15 mouse cellular contexts compared by ENCODE assay signal in the genomic region with DNA sequence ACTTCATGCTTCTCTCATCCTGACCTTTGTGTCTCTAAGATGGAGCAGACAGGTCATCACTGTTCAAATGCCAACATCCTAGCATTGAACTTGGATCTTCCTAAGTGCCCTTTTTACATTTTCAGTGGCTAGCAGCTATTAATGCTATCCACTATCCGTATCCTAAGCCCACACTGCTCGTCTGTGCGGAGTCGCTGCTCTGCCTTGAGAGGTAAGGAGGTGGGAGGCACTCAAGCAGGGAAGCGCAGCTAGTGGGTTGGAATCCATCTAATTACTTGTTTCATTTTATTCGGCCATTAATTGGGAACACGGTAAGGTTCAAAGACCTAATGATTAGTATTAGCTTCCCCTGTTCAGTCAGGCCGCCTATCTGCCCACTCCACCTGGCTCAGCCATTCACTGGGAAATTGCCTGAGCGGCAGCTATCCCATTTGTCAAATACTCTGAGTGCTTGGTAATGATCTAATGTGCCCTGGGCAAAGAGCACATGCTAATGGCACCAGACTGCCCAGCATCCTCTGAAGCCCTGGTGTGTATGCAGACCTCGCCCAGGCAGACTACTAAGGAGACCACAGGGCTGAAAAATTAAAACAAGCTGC.
DNase-seq lines count a peak whose midpoint lies in the region; ATAC-seq and TF ChIP-seq lines count a peak whose summit lies in the region.
"Had no signal": no experiment of that assay in that cellular context is flagged by ENCODE, and none has a peak within 500 bp of the region (broad histone marks: within the 10 kb centered on the region; RNA-seq: fewer than 3 reads in every experiment).

No protein-coding gene starts in this region.

- no peaks in the 10 kb centered on the region for H3K9me3 ChIP-seq in midbrain, embryonic 12.5 days
- no peaks in the 10 kb centered on the region for H3K9me3 ChIP-seq in midbrain, postnatal 0 days (ENCODE audit: low read length)
- H3K9me3 ChIP-seq: intestine, embryonic 15.5 days; liver, embryonic 12.5 days had no signal

- H3K9ac ChIP-seq in midbrain, embryonic 12.5 days (replicated peaks) = no peak overlapping the region
- no peak overlapping the region for H3K9ac ChIP-seq in midbrain, postnatal 0 days (replicated peaks; ENCODE audit: low read length, poor library complexity, severe bottlenecking)
- H3K9ac ChIP-seq: intestine, embryonic 15.5 days; liver, embryonic 12.5 days had no signal

- H3K4me1 ChIP-seq in midbrain, embryonic 12.5 days = peaks cover 37% of the 10 kb centered on the region
- H3K4me1 ChIP-seq in midbrain, postnatal 0 days (ENCODE audit: insufficient read depth, low read length) = 0 out of 2 replicates have a peak, but pooled peaks cover 3% of the 10 kb centered on the region
- no peaks in the 10 kb centered on the region for H3K4me1 ChIP-seq in kidney, adult 2 months (ENCODE audit: control insufficient read depth, insufficient read depth, low read length)

- H3K27me3 ChIP-seq in midbrain, embryonic 12.5 days = peaks cover 29% of the 10 kb centered on the region
- no peaks in the 10 kb centered on the region for H3K27me3 ChIP-seq in midbrain, postnatal 0 days (ENCODE audit: insufficient read depth, low read length)
- no peaks in the 10 kb centered on the region for H3K27me3 ChIP-seq in kidney, adult 2 months (replicated peaks; ENCODE audit: control insufficient read depth, insufficient read depth, low read length)
- H3K27me3 ChIP-seq: CH12.LX; intestine, embryonic 15.5 days had no signal

- no peak for TF ChIP-seq POLR2A in kidney, adult 2 months (IDR thresholded peaks at IDR 0.05; ENCODE audit: low read depth, low read length)

- H3K36me3 ChIP-seq in midbrain, embryonic 12.5 days = no peaks in the 10 kb centered on the region
- no peaks in the 10 kb centered on the region for H3K36me3 ChIP-seq in midbrain, postnatal 0 days (ENCODE audit: insufficient read depth, low read length)
- no peaks in the 10 kb centered on the region for H3K36me3 ChIP-seq in kidney, adult 2 months (ENCODE audit: control insufficient read depth, insufficient read depth, low read length)
- H3K36me3 ChIP-seq: intestine, embryonic 15.5 days; liver, embryonic 12.5 days had no signal

- no peak overlapping the region for H3K4me3 ChIP-seq in midbrain, embryonic 12.5 days
- H3K4me3 ChIP-seq in midbrain, postnatal 0 days (ENCODE audit: low read depth, low read length) = no peak overlapping the region
- no peak overlapping the region for H3K4me3 ChIP-seq in kidney, adult 2 months (ENCODE audit: insufficient read depth, low read depth, low read length)
- H3K4me3 ChIP-seq: intestine, embryonic 15.5 days; left cerebral cortex, adult 2 months; liver, embryonic 12.5 days had no signal

- H3K4me2 ChIP-seq in midbrain, embryonic 12.5 days (replicated peaks) = no peak overlapping the region
- no peak overlapping the region for H3K4me2 ChIP-seq in midbrain, postnatal 0 days (ENCODE audit: low read depth, low read length, poor library complexity, severe bottlenecking)
- H3K4me2 ChIP-seq: intestine, embryonic 15.5 days; liver, embryonic 12.5 days had no signal

- peak overlapping the region; percentile 39; the same call in 1 of the 2 replicates for H3K27ac ChIP-seq in midbrain, embryonic 12.5 days (replicated peaks)
- no peak overlapping the region for H3K27ac ChIP-seq in midbrain, postnatal 0 days (ENCODE audit: low read depth, low read length)
- H3K27ac ChIP-seq in kidney, adult 2 months (ENCODE audit: insufficient read depth, low read depth, low read length) = no peak overlapping the region
- H3K27ac ChIP-seq: intestine, embryonic 15.5 days; left cerebral cortex, adult 2 months; liver, embryonic 12.5 days had no signal

- peak; percentile 53 for ATAC-seq in midbrain, embryonic 12.5 days (ENCODE audit: low FRiP score, low read depth)
- ATAC-seq in midbrain, postnatal 0 days (ENCODE audit: low FRiP score) = no peak
- ATAC-seq: intestine, embryonic 15.5 days; liver, embryonic 12.5 days had no signal

- no peak for DNase-seq in midbrain, postnatal 0 days (ENCODE audit: low spot score)
- DNase-seq in kidney, adult 2 months = peak; percentile 33
- DNase-seq in kidney, postnatal 4 days = peak; percentile 26 to 54
- no peak for DNase-seq in thymus, postnatal 4 days
- DNase-seq in urinary bladder, postnatal 36 days (ENCODE audit: low spot score in 2 of 2) = no peak
- DNase-seq in liver = no peak
- DNase-seq: adrenal gland, postnatal 10 days; heart, adult 18-20 months; lung, postnatal 14 days; spleen, adult 18-20 months had no signal

- 51% methylated on average over 10 of the region's 10 CpGs for WGBS in midbrain, embryonic 12.5 days
- WGBS in midbrain, postnatal 0 days = 46% methylated on average over 10 of the region's 10 CpGs
- 40% methylated on average over 10 of the region's 10 CpGs for WGBS in kidney, adult 2 months

- TF ChIP-seq CTCF in midbrain, postnatal 0 days (IDR thresholded peaks at IDR 0.05) = no peak
- TF ChIP-seq CTCF in kidney, adult 2 months (conservative IDR thresholded peaks at IDR 0.05; ENCODE audit: insufficient read depth, insufficient read length, low read depth, low read length) = no peak

Comparison
In these comparisons a context has a peak if more than half of its experiments do, and no peak if none do; other contexts are left out.
1. DNase-seq: peak in kidney, adult 2 months (single experiment) and kidney, postnatal 4 days (2 of 2); none in midbrain, postnatal 0 days (single experiment), thymus, postnatal 4 days (single experiment), urinary bladder, postnatal 36 days (0 of 2) and liver (single experiment).